Mouse (Mus musculus) intestine, embryonic 15.5 days (tissue): ENCODE data around the gene Smok3c. TPM values are rescaled to one million over a fixed set of nuclear protein-coding genes. Genes with fewer than 3 reads are reported as not detected.
"Not testable (repeated sequence)": the region's sequence is repeated elsewhere in the genome, so short reads cannot be mapped to it uniquely, and the experiment has no call there.

Experiments used
- ATAC-seq: fragments of 200-750 bp; cut with Nextera tagmentation; 2 replicates; pipeline ENCODE4 v1.8.0; 2017; ENCODE audit warnings: moderate TSS enrichment, moderate library complexity
- H3K27ac ChIP-seq: fragments of 300-500 bp; sonication (generic); 2 replicates; pipeline ENCODE4 v1.5.1; 2015; ENCODE audit warnings: mild to moderate bottlenecking, inconsistent platforms
- H3K27me3 ChIP-seq: fragments of 300-500 bp; sonication (generic); replicated peaks from 2 replicates; pipeline ENCODE4 v1.6.1; 2015; ENCODE audit warnings: inconsistent platforms
- H3K36me3 ChIP-seq: fragments of 300-500 bp; sonication (generic); 2 replicates; pipeline ENCODE4 v1.6.1; 2015; ENCODE audit warnings: inconsistent platforms
- H3K4me1 ChIP-seq: fragments of 300-500 bp; sonication (generic); replicated peaks from 2 replicates; pipeline ENCODE4 v1.6.1; 2015; ENCODE audit warnings: inconsistent platforms
- H3K4me2 ChIP-seq: fragments of 300-500 bp; sonication (generic); replicated peaks from 2 replicates; pipeline ENCODE4 v1.6.1; 2015; ENCODE audit warnings: mild to moderate bottlenecking, inconsistent platforms
- H3K4me3 ChIP-seq: fragments of 300-500 bp; sonication (generic); replicated peaks from 2 replicates; pipeline ENCODE4 v1.5.1; 2015; ENCODE audit warnings: inconsistent platforms
- H3K9ac ChIP-seq: fragments of 300-500 bp; sonication (generic); 2 replicates; pipeline ENCODE4 v1.6.1; 2015; ENCODE audit warnings: inconsistent platforms
- H3K9me3 ChIP-seq: fragments of 300-500 bp; sonication (generic); 2 replicates; pipeline ENCODE4 v1.6.1; 2016; ENCODE audit warnings: inconsistent platforms
- WGBS: fragments of 180-500 bp; shearing (Covaris S2); methylation state at CpG from one replicate; pipeline ENCODE4 v1.1.7; 2015; 5-methylcytosine and 5-hydroxymethylcytosine counted together
- polyA plus RNA-seq: library from polyadenylated mRNA; unstranded; fragments of >200 nt; fragmentation: Nextera tagmentation; extraction: Ambion mirVana; gene quantifications from 2 replicates; pipeline ENCODE4 v1.2.1, GENCODE M21; 2015

Smok3c gene
- polyA plus RNA-seq, 1 experiment from 2014 or later = not detected

- not testable (repeated sequence) for ATAC-seq, H3K4me1 ChIP-seq, H3K36me3 ChIP-seq
Observed at GRCm38 (mm10) chr5:138109847-138110396, 56.9 kb downstream of the Smok3c start.

More at GRCm38 (mm10) chr5:138109847-138110396, 56.9 kb downstream of the Smok3c start:
- WGBS = 65% methylated on average over 4 of the region's 4 CpGs
- not testable (repeated sequence) for H3K27ac ChIP-seq, H3K4me3 ChIP-seq, H3K9ac ChIP-seq, H3K27me3 ChIP-seq, H3K4me2 ChIP-seq, H3K9me3 ChIP-seq

Other genes with a start within 250 kb of the Smok3c start
- 2.5 and 2.9 TPM in 2 replicates for gene Pilra, start 216.9 kb upstream of the Smok3c start, polyA plus RNA-seq
- 1.1 and 2.8 TPM in 2 replicates for gene Pilrb1, start 195.1 kb upstream of the Smok3c start, polyA plus RNA-seq
- 0.74 and 1.2 TPM in 2 replicates for gene Pilrb2, start 181.4 kb upstream of the Smok3c start, polyA plus RNA-seq
- 32.9 and 33.1 TPM in 2 replicates for gene Cyp3a13, start 131.6 kb upstream of the Smok3c start, polyA plus RNA-seq
- gene Gjc3, start 90.1 kb upstream of the Smok3c start, polyA plus RNA-seq = 0.64 and 0.81 TPM in 2 replicates
- gene Azgp1, start 71.7 kb upstream of the Smok3c start, polyA plus RNA-seq = 0.14 and 0.25 TPM in 2 replicates
- gene Smok3a, start 31.9 kb upstream of the Smok3c start, polyA plus RNA-seq = not detected in 2 replicates
- not detected in 2 replicates for gene Smok3b, start 31.8 kb upstream of the Smok3c start, polyA plus RNA-seq
- gene Zkscan1, start 31.9 kb downstream of the Smok3c start, polyA plus RNA-seq = 13.7 and 15.0 TPM in 2 replicates
- 43.3 and 45.9 TPM in 2 replicates for gene Zscan21, start 63.7 kb downstream of the Smok3c start, polyA plus RNA-seq
- 15.8 and 16.4 TPM in 2 replicates for gene Zfp113, start 102.5 kb downstream of the Smok3c start, polyA plus RNA-seq
- 276 and 300 TPM in 2 replicates for gene Cops6, start 107.9 kb downstream of the Smok3c start, polyA plus RNA-seq
- 19.8 and 20.6 TPM in 2 replicates for gene Ap4m1, start 118.8 kb downstream of the Smok3c start, polyA plus RNA-seq
- gene Mcm7, start 119.2 kb downstream of the Smok3c start, polyA plus RNA-seq = 153 and 165 TPM in 2 replicates
- gene Taf6, start 134.3 kb downstream of the Smok3c start, polyA plus RNA-seq = 67.8 and 70.0 TPM in 2 replicates
- gene Cnpy4, start 134.3 kb downstream of the Smok3c start, polyA plus RNA-seq = 37.0 and 38.8 TPM in 2 replicates
- gene Mblac1, start 141.1 kb downstream of the Smok3c start, polyA plus RNA-seq = 7.5 TPM in 2 replicates
- not detected in 2 replicates for gene Nxpe5, start 172.7 kb downstream of the Smok3c start, polyA plus RNA-seq
- gene Lamtor4, start 202.3 kb downstream of the Smok3c start, polyA plus RNA-seq = 80.6 and 90.1 TPM in 2 replicates
- 4.8 and 5.1 TPM in 2 replicates for gene BC037034, start 210.8 kb downstream of the Smok3c start, polyA plus RNA-seq
- 1.0 and 1.4 TPM in 2 replicates for gene Gal3st4, start 219.6 kb downstream of the Smok3c start, polyA plus RNA-seq
- gene Gm43720, start 226.8 kb downstream of the Smok3c start, polyA plus RNA-seq = not detected in 2 replicates
- gene Gpc2, start 226.8 kb downstream of the Smok3c start, polyA plus RNA-seq = 13.7 and 15.2 TPM in 2 replicates
- gene Stag3, start 227.0 kb downstream of the Smok3c start, polyA plus RNA-seq = 2.0 and 2.9 TPM in 2 replicates